Mouse (Mus musculus) MEL (cell line): ENCODE measurements at regions not wholly inside any gene's neighbourhood (a gene's known extent, or its start where the extent isn't known, plus 50 kb on each side); places are given as distances from the start of the nearest gene placed in this dataset.

Experiments
- DNase-seq: peaks from one replicate; pipeline ENCODE4 v3.0.0; 2011; ENCODE audit warnings: low read depth, low spot score
- H3K27ac ChIP-seq: 2 replicates; pipeline ENCODE4 v1.5.1; 2012; ENCODE audit warnings: low read depth, mild to moderate bottlenecking, control low read depth, low read length, moderate library complexity; ENCODE audit not compliant: control insufficient read depth
- H3K27me3 ChIP-seq, 2 experiments: fragments of 150-350 bp in 1 of 2; sonication (generic) in 1 of 2; 2 replicates each; pipeline ENCODE4 v1.6.1; 2012; ENCODE audit warnings: low read length in 2 of 2, mild to moderate bottlenecking in 2 of 2, improper control_type of control experiment in 1 of 2, moderate library complexity in 1 of 2; ENCODE audit not compliant: insufficient read depth in 2 of 2, control insufficient read depth in 1 of 2
- H3K36me3 ChIP-seq, 2 experiments: 2 replicates each; pipeline ENCODE4 v1.6.1; 2012 to 2014; ENCODE audit warnings: low read length in 2 of 2, improper control_type of control experiment in 1 of 2, inconsistent platforms in 1 of 2, mild to moderate bottlenecking in 1 of 2; ENCODE audit not compliant: insufficient read depth in 2 of 2, control insufficient read depth in 1 of 2
- H3K4me1 ChIP-seq, 2 experiments: fragments of 150-350 bp in 1 of 2; sonication (generic) in 1 of 2; 2 replicates each; pipeline ENCODE4 v1.6.1; 2012; ENCODE audit warnings: low read length in 2 of 2, improper control_type of control experiment in 1 of 2, mild to moderate bottlenecking in 1 of 2; ENCODE audit not compliant: insufficient read depth in 2 of 2, control insufficient read depth in 1 of 2
- H3K4me3 ChIP-seq, 2 experiments: fragments of 150-350 bp in 1 of 2; sonication (generic) in 1 of 2; 2 replicates each; pipeline ENCODE4 v1.5.1; 2012; ENCODE audit warnings: low read depth in 2 of 2, low read length in 2 of 2, mild to moderate bottlenecking in 2 of 2, moderate library complexity in 2 of 2, control low read depth in 1 of 2, improper control_type of control experiment in 1 of 2; ENCODE audit not compliant: control insufficient read depth in 1 of 2, insufficient read depth in 1 of 2
- H3K79me2 ChIP-seq: 2 replicates; pipeline ENCODE4 v1.6.1; 2012; ENCODE audit warnings: mild to moderate bottlenecking, low read length, moderate library complexity; ENCODE audit not compliant: control insufficient read depth, poor library complexity, insufficient read depth
- H3K9ac ChIP-seq: 2 replicates; pipeline ENCODE4 v1.6.1; 2012; ENCODE audit warnings: low read depth, mild to moderate bottlenecking, control low read depth, low read length, moderate library complexity; ENCODE audit not compliant: control insufficient read depth, poor library complexity, severe bottlenecking
- H3K9me3 ChIP-seq: fragments of 150-350 bp; sonication (generic); replicated peaks from 2 replicates; pipeline ENCODE4 v1.6.1; 2012; ENCODE audit warnings: mild to moderate bottlenecking, low read length, improper control_type of control experiment, moderate library complexity; ENCODE audit not compliant: insufficient read depth
- CHD1 ChIP-seq: IDR thresholded peaks from 2 replicates; pipeline ENCODE4 v1.6.1; 2012; ENCODE audit warnings: low read depth, mild to moderate bottlenecking, inconsistent platforms, low read length, improper control_type of control experiment
- EP300 ChIP-seq, 2 experiments: IDR thresholded peaks; 2 replicates each; pipeline ENCODE4 v1.6.1; 2011; ENCODE audit warnings: improper control_type of control experiment in 2 of 2, low read length in 2 of 2, low read depth in 1 of 2, mild to moderate bottlenecking in 1 of 2
- GABPA ChIP-seq: IDR thresholded peaks from 2 replicates; pipeline ENCODE4 v1.6.1; 2012; ENCODE audit warnings: low read depth, mild to moderate bottlenecking, inconsistent platforms, low read length, improper control_type of control experiment, moderate library complexity
- GATA1 ChIP-seq: IDR thresholded peaks from 2 replicates; pipeline ENCODE4 v1.6.1; 2011; ENCODE audit warnings: low read depth, low read length, improper control_type of control experiment
- HCFC1 ChIP-seq: IDR thresholded peaks from 2 replicates; pipeline ENCODE4 v1.6.1; 2012; ENCODE audit warnings: low read depth, mild to moderate bottlenecking, inconsistent platforms, low read length, improper control_type of control experiment, moderate library complexity
- KAT2A ChIP-seq: conservative IDR thresholded peaks from 2 replicates; pipeline ENCODE4 v1.6.1; 2012; ENCODE audit warnings: low read depth, low read length, improper control_type of control experiment, inconsistent platforms
- MAFK ChIP-seq: IDR thresholded peaks from 2 replicates; pipeline ENCODE4 v1.6.1; 2011; ENCODE audit warnings: low read depth, mild to moderate bottlenecking, low read length, improper control_type of control experiment, borderline replicate concordance
- MAX ChIP-seq: IDR thresholded peaks from 2 replicates; pipeline ENCODE4 v1.6.1; 2011; ENCODE audit warnings: low read length, improper control_type of control experiment
- MXI1 ChIP-seq: IDR thresholded peaks from 2 replicates; pipeline ENCODE4 v1.6.1; 2011; ENCODE audit warnings: mild to moderate bottlenecking, low read depth, low read length, improper control_type of control experiment
- MYC ChIP-seq: IDR thresholded peaks from 2 replicates; pipeline ENCODE4 v1.6.1; 2011; ENCODE audit warnings: low read depth, mild to moderate bottlenecking, low read length, improper control_type of control experiment, moderate library complexity
- POLR2A ChIP-seq, 2 experiments: IDR thresholded peaks; 2 replicates each; pipeline ENCODE4 v1.6.1; 2011 to 2012; ENCODE audit warnings: low read length in 2 of 2, mild to moderate bottlenecking in 2 of 2, control low read depth in 1 of 2, improper control_type of control experiment in 1 of 2, low read depth in 1 of 2, moderate library complexity in 1 of 2; ENCODE audit not compliant: control insufficient read depth in 1 of 2, insufficient read depth in 1 of 2, poor library complexity in 1 of 2
- RAD21 ChIP-seq: IDR thresholded peaks from 2 replicates; pipeline ENCODE4 v1.6.1; 2011; ENCODE audit warnings: mild to moderate bottlenecking, low read depth, low read length, improper control_type of control experiment
- SIN3A ChIP-seq: IDR thresholded peaks from 2 replicates; pipeline ENCODE4 v1.6.1; 2012; ENCODE audit warnings: low read length, improper control_type of control experiment, inconsistent platforms
- SMC3 ChIP-seq: IDR thresholded peaks from 2 replicates; pipeline ENCODE4 v1.6.1; 2011; ENCODE audit warnings: low read depth, low read length, improper control_type of control experiment
- TBP ChIP-seq: IDR thresholded peaks from 2 replicates; pipeline ENCODE4 v1.8.0; 2011; ENCODE audit warnings: low read depth, low read length, improper control_type of control experiment
- TCF12 ChIP-seq: IDR thresholded peaks from 2 replicates; pipeline ENCODE4 v1.6.1; 2014; ENCODE audit warnings: low read depth, mild to moderate bottlenecking, inconsistent platforms, low read length, improper control_type of control experiment, moderate library complexity
- USF2 ChIP-seq, 2 experiments: IDR thresholded peaks; 2 replicates each; pipeline ENCODE4 v1.6.1; 2011 to 2012; ENCODE audit warnings: improper control_type of control experiment in 2 of 2, low read length in 2 of 2, borderline replicate concordance in 1 of 2, inconsistent platforms in 1 of 2, low read depth in 1 of 2, mild to moderate bottlenecking in 1 of 2; ENCODE audit not compliant: insufficient read depth in 1 of 2
- ZC3H11A ChIP-seq: IDR thresholded peaks from 2 replicates; pipeline ENCODE4 v1.6.1; 2012; ENCODE audit warnings: low read depth, mild to moderate bottlenecking, inconsistent platforms, low read length, improper control_type of control experiment
- ZKSCAN1 ChIP-seq: IDR thresholded peaks from 2 replicates; pipeline ENCODE4 v1.6.1; 2012; ENCODE audit warnings: low read depth, mild to moderate bottlenecking, inconsistent platforms, low read length, improper control_type of control experiment, moderate library complexity

DNA sequence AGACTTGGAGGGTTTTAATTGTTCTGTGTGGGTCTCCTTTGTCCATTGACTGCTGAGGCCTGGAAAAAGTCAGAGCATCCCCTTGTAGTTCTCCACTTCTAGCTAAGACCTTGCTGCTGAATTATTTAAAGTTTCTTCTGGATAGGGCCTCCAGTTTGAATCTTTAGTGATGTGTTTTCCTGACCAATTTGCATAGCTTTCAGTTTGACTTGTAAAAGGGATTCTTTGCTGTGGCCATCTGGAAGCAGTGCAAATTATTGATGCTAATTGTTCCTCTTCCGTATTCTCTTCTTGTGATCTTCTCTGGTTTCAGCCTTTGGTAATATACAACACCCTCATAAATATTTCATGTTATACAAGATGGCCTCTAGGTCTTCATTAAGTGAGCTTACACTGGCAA lies 61.6 kb upstream of the 4930583I09Rik start:
- H3K79me2 ChIP-seq: no peaks in the 10 kb centered on the region
- H3K27me3 ChIP-seq: peaks cover 0 to 1% of the 10 kb centered on the region in 2 experiments; a peak in 2 of 4 replicates
- no peak for DNase-seq
- TF ChIP-seq ZKSCAN1: no peak
- TF ChIP-seq MYC: no peak
- TF ChIP-seq EP300 (IDR thresholded peaks at IDR 0.05; ENCODE audit: low read depth in 1 of 2, low read length in 2 of 2): no peak
- TF ChIP-seq GATA1: no peak
- no peak for TF ChIP-seq SIN3A
- no peak for TF ChIP-seq KAT2A
- TF ChIP-seq RAD21: no peak
- no peak for TF ChIP-seq GABPA
- TF ChIP-seq MAX: no peak
- TF ChIP-seq TBP: no peak
- no peak for TF ChIP-seq MAFK
- no peak for TF ChIP-seq POLR2A (IDR thresholded peaks at IDR 0.05; ENCODE audit: control insufficient read depth in 1 of 2, insufficient read depth in 1 of 2, low read depth in 1 of 2, low read length in 2 of 2, poor library complexity in 1 of 2)
- TF ChIP-seq ZC3H11A: no peak
- TF ChIP-seq CHD1: no peak
- TF ChIP-seq HCFC1: no peak
- TF ChIP-seq MXI1: no peak
- no peak for TF ChIP-seq USF2 (IDR thresholded peaks at IDR 0.05; ENCODE audit: borderline replicate concordance in 1 of 2, insufficient read depth in 1 of 2, low read depth in 1 of 2, low read length in 2 of 2)
- H3K36me3 ChIP-seq: no peaks in the 10 kb centered on the region
- H3K27ac ChIP-seq: no peak overlapping the region
- no peaks in the 10 kb centered on the region for H3K4me1 ChIP-seq
- no peak overlapping the region for H3K4me3 ChIP-seq
- no peaks in the 10 kb centered on the region for H3K9me3 ChIP-seq
- no peak overlapping the region for H3K9ac ChIP-seq

GRCm38 (mm10) chr17:64895886-64896285 lies 60.0 kb upstream of the 4930583I09Rik start:
- TF ChIP-seq TCF12 (no peak), SMC3 (no peak)
- H3K4me3 ChIP-seq: no peak overlapping the region

More at GRCm38 (mm10) chr17:64895886-64896285, 60.0 kb upstream of the 4930583I09Rik start:
- no peak for DNase-seq
- H3K4me1 ChIP-seq: no peaks in the 10 kb centered on the region
- no peaks in the 10 kb centered on the region for H3K9me3 ChIP-seq
- H3K9ac ChIP-seq: no peak overlapping the region
- H3K79me2 ChIP-seq: no peaks in the 10 kb centered on the region
- no peaks in the 10 kb centered on the region for H3K36me3 ChIP-seq
- H3K27me3 ChIP-seq: no peaks in the 10 kb centered on the region; a peak in 1 of 4 replicates
- no peak overlapping the region for H3K27ac ChIP-seq
